In genomic region chr9:56611912-56612797, GRCm38 (mm10) we compare ENCODE assay signal across 15 mouse cellular contexts.
"Had no signal": no experiment of that assay in that cellular context is flagged by ENCODE, and none has a peak within 500 bp of the region (broad histone marks: within the 10 kb centered on the region; RNA-seq: fewer than 3 reads in every experiment).

No protein-coding gene starts in this region.

- H3K4me3 ChIP-seq: layer of hippocampus, adult 2 months; limb, embryonic 15.5 days; midbrain, embryonic 13.5 days; neural tube, embryonic 12.5 days had no signal

- H3K27ac ChIP-seq: kidney, postnatal 0 days; layer of hippocampus, adult 2 months; limb, embryonic 15.5 days; liver, embryonic 14.5 days; macrophage; midbrain, embryonic 13.5 days; neural tube, embryonic 12.5 days had no signal

- H3K27me3 ChIP-seq: midbrain, embryonic 13.5 days; neural tube, embryonic 12.5 days had no signal

- ATAC-seq: liver, postnatal 0 days; lung, postnatal 0 days; midbrain, embryonic 13.5 days had no signal

- H3K36me3 ChIP-seq: limb, embryonic 15.5 days; neural tube, embryonic 12.5 days had no signal

- H3K9ac ChIP-seq: limb, embryonic 15.5 days; liver, embryonic 14.5 days; liver, postnatal 0 days; lung, embryonic 14.5 days; midbrain, embryonic 13.5 days; neural tube, embryonic 12.5 days had no signal

- H3K4me2 ChIP-seq: limb, embryonic 15.5 days; liver, embryonic 11.5 days; lung, embryonic 14.5 days; midbrain, embryonic 13.5 days; neural tube, embryonic 12.5 days had no signal

- DNase-seq: kidney, postnatal 25 days; layer of hippocampus, adult 9-11 months; liver, postnatal 0 days; lung, embryonic 14.5 days; thymus, adult 18-20 months; thymus, postnatal 36 days had no signal

- H3K9me3 ChIP-seq: limb, embryonic 15.5 days; midbrain, embryonic 13.5 days; neural tube, embryonic 12.5 days had no signal
